Mouse (Mus musculus): ENCODE results near the gene Hps1. TPM values are rescaled to one million over a fixed set of nuclear protein-coding genes. Genes with fewer than 3 reads are reported as not detected.
A peak's percentile ranks its signal among the peaks of the same experiment; 100 is the strongest.

Gene Hps1
- polyA plus RNA-seq, 1 experiment from 2014 or later, result 14.5 TPM

- Histone ChIP-seq H3K4me1 (replicated peaks; ENCODE audit: control insufficient read depth, insufficient read depth, low read length) (peaks cover 10% of the 10 kb centered on the region), H3K36me3 (ENCODE audit: control insufficient read depth, insufficient read depth) (no peaks in the 10 kb centered on the region), H3K4me3 (replicated peaks; ENCODE audit: low read length) (no peak overlapping the region), H3K27ac (ENCODE audit: low read length) (no peak overlapping the region), H3K27me3 (replicated peaks; ENCODE audit: control insufficient read depth, insufficient read depth, low read length) (no peaks in the 10 kb centered on the region), H3K4me2 (ENCODE audit: low read length) (no peak overlapping the region), H3K9me3 (ENCODE audit: control insufficient read depth, low read length) (no peaks in the 10 kb centered on the region), H3K9ac (replicated peaks; ENCODE audit: low read depth, low read length) (no peak overlapping the region)
- no peak for ATAC-seq
- 71% methylated on average over 4 of the region's 4 CpGs for WGBS
These were observed 33.9 kb downstream of the Hps1 start for GRCm38 (mm10) chr19:42745869-42746224.

DNA sequence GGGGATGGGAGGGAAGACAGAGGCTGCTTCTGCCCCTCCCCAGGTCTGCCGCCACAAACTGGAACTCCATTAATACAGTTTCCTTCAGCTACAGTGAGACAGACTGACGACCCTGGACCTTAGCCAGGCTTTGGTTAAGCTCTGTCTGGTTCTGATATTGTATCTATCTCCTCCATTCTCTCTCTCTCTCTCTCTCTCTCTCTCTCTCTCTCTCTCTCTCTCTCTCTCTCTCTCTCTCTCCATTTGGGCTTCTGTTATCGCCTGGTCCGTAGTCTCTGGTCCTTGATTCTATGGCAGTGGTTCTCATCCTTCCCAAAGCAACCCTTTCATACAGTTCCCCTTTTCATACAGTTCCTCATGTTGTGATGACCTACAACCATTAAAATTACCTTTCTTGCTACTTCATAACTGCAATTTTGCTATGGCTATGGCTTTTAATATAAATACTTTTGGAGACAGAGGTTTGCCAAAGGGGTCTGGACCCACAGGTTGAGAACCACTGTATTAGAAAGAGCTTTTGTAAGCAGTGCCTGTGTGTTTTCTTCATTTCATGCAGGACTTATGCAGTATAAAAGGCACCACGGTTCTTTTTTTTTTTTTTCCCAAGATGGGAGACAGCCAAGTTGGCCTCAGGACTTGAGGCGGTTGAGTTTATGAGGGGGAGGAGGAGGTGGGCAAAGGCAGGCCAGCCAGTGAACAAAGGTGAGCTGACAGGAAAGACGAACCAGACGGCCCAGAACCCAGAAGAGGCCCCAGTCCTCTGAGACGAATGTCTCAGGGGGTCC, 34.5 kb downstream of the Hps1 start:
- no peaks in the 10 kb centered on the region for H3K36me3 ChIP-seq (ENCODE audit: control insufficient read depth, insufficient read depth)
- H3K4me3 ChIP-seq (replicated peaks; ENCODE audit: low read length), result no peak overlapping the region
- no peaks in the 10 kb centered on the region for H3K27me3 ChIP-seq (replicated peaks; ENCODE audit: control insufficient read depth, insufficient read depth, low read length)
- no peak overlapping the region for H3K4me2 ChIP-seq (ENCODE audit: low read length)
- ATAC-seq, result no peak
- WGBS, result 51% methylated on average over 9 of the region's 9 CpGs
- no peak overlapping the region for H3K27ac ChIP-seq (ENCODE audit: low read length)
- H3K4me1 ChIP-seq (replicated peaks; ENCODE audit: control insufficient read depth, insufficient read depth, low read length), result peaks cover 10% of the 10 kb centered on the region
- no peak overlapping the region for H3K9ac ChIP-seq (replicated peaks; ENCODE audit: low read depth, low read length)
- H3K9me3 ChIP-seq (ENCODE audit: control insufficient read depth, low read length), result no peaks in the 10 kb centered on the region

DNA sequence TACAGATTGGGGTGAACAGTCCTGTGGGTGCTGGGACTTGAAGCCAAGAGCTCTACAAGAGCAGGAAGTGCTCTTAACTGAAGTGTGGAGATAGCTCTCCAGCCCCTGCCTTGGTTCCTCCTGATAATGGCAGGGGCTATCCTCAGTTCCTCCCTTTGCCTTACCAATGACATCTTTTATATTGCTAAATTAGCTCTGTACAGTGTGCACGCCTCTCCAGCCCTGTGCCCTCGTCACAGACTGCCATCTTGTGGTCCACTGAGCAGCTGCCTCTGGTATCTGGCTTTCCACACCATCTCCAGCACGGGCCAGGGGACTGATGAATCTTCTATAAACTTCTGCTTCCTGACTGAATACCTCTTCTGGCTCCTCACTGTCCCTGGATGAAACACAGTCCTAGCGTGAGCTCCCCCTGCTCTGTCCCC, 35.6 kb downstream of the Hps1 start:
- ATAC-seq, result peak; percentile 88
- no peak overlapping the region for H3K27ac ChIP-seq (ENCODE audit: low read length)
- no peaks in the 10 kb centered on the region for H3K27me3 ChIP-seq (replicated peaks; ENCODE audit: control insufficient read depth, insufficient read depth, low read length)
- H3K4me1 ChIP-seq (replicated peaks; ENCODE audit: control insufficient read depth, insufficient read depth, low read length), result peaks cover 10% of the 10 kb centered on the region
- H3K9me3 ChIP-seq (ENCODE audit: control insufficient read depth, low read length), result no peaks in the 10 kb centered on the region
- H3K4me2 ChIP-seq (ENCODE audit: low read length), result no peak overlapping the region
- H3K36me3 ChIP-seq (ENCODE audit: control insufficient read depth, insufficient read depth), result no peaks in the 10 kb centered on the region
- WGBS, result 23% methylated on average over 4 of the region's 4 CpGs
- no peak overlapping the region for H3K9ac ChIP-seq (replicated peaks; ENCODE audit: low read depth, low read length)
- no peak overlapping the region for H3K4me3 ChIP-seq (replicated peaks; ENCODE audit: low read length)

- Histone ChIP-seq H3K9ac (replicated peaks; ENCODE audit: low read depth, low read length) (no peak overlapping the region), H3K4me2 (ENCODE audit: low read length) (no peak overlapping the region), H3K4me3 (replicated peaks; ENCODE audit: low read length) (no peak overlapping the region), H3K4me1 (replicated peaks; ENCODE audit: control insufficient read depth, insufficient read depth, low read length) (peaks cover 10% of the 10 kb centered on the region), H3K36me3 (ENCODE audit: control insufficient read depth, insufficient read depth) (no peaks in the 10 kb centered on the region), H3K9me3 (ENCODE audit: control insufficient read depth, low read length) (no peaks in the 10 kb centered on the region), H3K27me3 (replicated peaks; ENCODE audit: control insufficient read depth, insufficient read depth, low read length) (no peaks in the 10 kb centered on the region), H3K27ac (ENCODE audit: low read length) (no peak overlapping the region)
- 48% methylated on average over 16 of the region's 16 CpGs for WGBS
- ATAC-seq, result peak; percentile 22; the same call in 1 of the 2 replicates
These were observed 36.5 kb downstream of the Hps1 start for GRCm38 (mm10) chr19:42743261-42743660.

DNA sequence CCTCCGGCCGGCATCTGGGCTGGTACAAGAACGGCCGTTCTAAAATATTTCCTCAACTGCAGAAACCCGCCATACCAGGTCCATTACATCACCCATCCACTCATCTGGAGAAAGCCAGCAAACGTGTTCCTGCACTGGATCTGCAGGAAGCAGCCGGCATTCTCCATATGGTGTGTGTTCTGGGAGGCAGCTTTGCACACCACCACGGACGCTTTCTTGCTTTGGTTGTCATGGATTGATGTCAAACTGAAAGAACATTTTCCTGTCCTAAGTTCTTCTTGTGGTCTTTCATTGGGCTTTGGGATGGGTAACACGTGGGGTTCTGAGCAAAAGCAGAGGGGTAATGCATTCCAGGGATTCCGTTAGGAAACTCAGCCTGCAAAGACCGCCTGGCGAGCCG, 37.9 kb downstream of the Hps1 start:
- Histone ChIP-seq H3K27me3 (replicated peaks; ENCODE audit: control insufficient read depth, insufficient read depth, low read length) (no peaks in the 10 kb centered on the region), H3K4me2 (ENCODE audit: low read length) (no peak overlapping the region), H3K4me3 (replicated peaks; ENCODE audit: low read length) (no peak overlapping the region), H3K27ac (ENCODE audit: low read length) (no peak overlapping the region), H3K36me3 (ENCODE audit: control insufficient read depth, insufficient read depth) (no peaks in the 10 kb centered on the region), H3K9me3 (ENCODE audit: control insufficient read depth, low read length) (no peaks in the 10 kb centered on the region), H3K9ac (replicated peaks; ENCODE audit: low read depth, low read length) (no peak overlapping the region), H3K4me1 (replicated peaks; ENCODE audit: control insufficient read depth, insufficient read depth, low read length) (peaks cover 10% of the 10 kb centered on the region)
- ATAC-seq, result no peak
- 73% methylated on average over 14 of the region's 14 CpGs for WGBS

DNA sequence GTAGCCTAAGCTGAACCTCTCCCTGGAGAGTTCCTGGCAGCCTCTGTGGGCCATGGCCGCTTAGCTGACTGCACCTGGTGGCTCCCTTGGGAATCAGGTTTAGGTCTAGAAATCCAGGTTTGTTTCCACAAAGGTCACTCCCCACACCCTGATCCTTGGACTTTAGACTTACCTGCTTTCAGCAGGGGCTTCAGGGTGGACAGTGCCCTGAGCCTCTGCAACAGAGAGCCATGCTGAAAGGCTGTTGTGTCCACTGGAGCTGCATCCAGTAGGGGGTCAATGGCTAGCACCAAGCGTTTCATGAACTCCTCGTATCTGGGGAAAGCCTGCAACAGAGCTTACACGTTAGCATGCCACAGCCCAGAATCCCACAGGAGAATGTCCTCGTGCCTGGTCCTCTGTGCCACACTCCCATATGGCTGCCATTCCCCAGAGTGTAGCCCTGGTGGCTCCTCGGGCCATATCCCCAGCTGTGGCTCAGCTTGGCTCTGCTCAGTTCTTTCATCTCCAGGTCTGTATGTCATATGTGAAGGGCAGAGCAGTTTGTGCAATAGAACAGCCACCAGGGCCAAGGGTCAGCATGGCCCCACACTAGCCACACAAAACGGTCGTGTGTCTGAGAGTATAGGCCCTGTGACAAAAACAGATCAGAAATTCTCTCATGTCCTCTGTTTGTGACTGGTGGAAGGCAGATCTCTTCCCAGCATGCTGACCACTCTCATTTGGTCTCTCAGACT, 39.4 kb downstream of the Hps1 start:
- Histone ChIP-seq H3K27me3 (replicated peaks; ENCODE audit: control insufficient read depth, insufficient read depth, low read length) (no peaks in the 10 kb centered on the region), H3K4me2 (ENCODE audit: low read length) (no peak overlapping the region)

DNA sequence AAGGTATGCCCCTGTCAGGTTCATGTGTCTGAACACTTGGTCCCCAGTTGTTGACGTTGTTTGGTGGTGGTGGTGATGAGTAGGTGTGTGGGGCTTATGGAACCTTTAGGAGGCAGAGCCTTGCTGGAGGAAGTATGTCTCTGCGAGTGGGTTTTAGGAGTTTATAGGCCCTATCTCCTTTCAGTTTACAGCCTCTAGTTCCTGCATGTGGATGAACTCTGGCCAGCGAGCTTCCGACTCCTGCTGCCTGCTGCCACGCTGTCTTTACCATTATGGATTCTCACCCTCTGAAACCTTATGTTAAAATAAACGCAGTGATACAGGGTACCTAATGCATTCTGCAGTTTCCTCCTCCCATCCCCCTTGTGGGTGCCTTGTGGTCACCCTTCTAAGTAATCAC, 40.0 kb downstream of the Hps1 start:
- H3K36me3 ChIP-seq (ENCODE audit: control insufficient read depth, insufficient read depth), result no peaks in the 10 kb centered on the region
- H3K4me3 ChIP-seq (replicated peaks; ENCODE audit: low read length), result no peak overlapping the region
- no peak for ATAC-seq
- 90% methylated on average over 6 of the region's 6 CpGs for WGBS
- no peak overlapping the region for H3K4me2 ChIP-seq (ENCODE audit: low read length)
- H3K4me1 ChIP-seq (replicated peaks; ENCODE audit: control insufficient read depth, insufficient read depth, low read length), result peaks cover 7% of the 10 kb centered on the region
- H3K27ac ChIP-seq (ENCODE audit: low read length), result no peak overlapping the region
- H3K9ac ChIP-seq (replicated peaks; ENCODE audit: low read depth, low read length), result no peak overlapping the region
- H3K27me3 ChIP-seq (replicated peaks; ENCODE audit: control insufficient read depth, insufficient read depth, low read length), result no peaks in the 10 kb centered on the region
- H3K9me3 ChIP-seq (ENCODE audit: control insufficient read depth, low read length), result no peaks in the 10 kb centered on the region

More for the DNA sequence above, 39.4 kb downstream of the Hps1 start:
- no peak for ATAC-seq
- Histone ChIP-seq H3K9ac (replicated peaks; ENCODE audit: low read depth, low read length) (no peak overlapping the region), H3K4me1 (replicated peaks; ENCODE audit: control insufficient read depth, insufficient read depth, low read length) (peaks cover 10% of the 10 kb centered on the region), H3K9me3 (ENCODE audit: control insufficient read depth, low read length) (no peaks in the 10 kb centered on the region), H3K4me3 (replicated peaks; ENCODE audit: low read length) (no peak overlapping the region), H3K36me3 (ENCODE audit: control insufficient read depth, insufficient read depth) (no peaks in the 10 kb centered on the region), H3K27ac (ENCODE audit: low read length) (no peak overlapping the region)
- WGBS, result 84% methylated on average over 8 of the region's 8 CpGs

GRCm38 (mm10) chr19:42737753-42738152, 42.0 kb downstream of the Hps1 start:
- Histone ChIP-seq H3K9ac (replicated peaks; ENCODE audit: low read depth, low read length) (no peak overlapping the region), H3K27me3 (replicated peaks; ENCODE audit: control insufficient read depth, insufficient read depth, low read length) (no peaks in the 10 kb centered on the region), H3K4me3 (replicated peaks; ENCODE audit: low read length) (no peak overlapping the region), H3K9me3 (ENCODE audit: control insufficient read depth, low read length) (no peaks in the 10 kb centered on the region), H3K36me3 (ENCODE audit: control insufficient read depth, insufficient read depth) (no peaks in the 10 kb centered on the region), H3K4me1 (replicated peaks; ENCODE audit: control insufficient read depth, insufficient read depth, low read length) (no peaks in the 10 kb centered on the region), H3K4me2 (ENCODE audit: low read length) (no peak overlapping the region), H3K27ac (ENCODE audit: low read length) (no peak overlapping the region)
- no peak for ATAC-seq
- WGBS, result 72% methylated on average over 9 of the region's 9 CpGs

DNA sequence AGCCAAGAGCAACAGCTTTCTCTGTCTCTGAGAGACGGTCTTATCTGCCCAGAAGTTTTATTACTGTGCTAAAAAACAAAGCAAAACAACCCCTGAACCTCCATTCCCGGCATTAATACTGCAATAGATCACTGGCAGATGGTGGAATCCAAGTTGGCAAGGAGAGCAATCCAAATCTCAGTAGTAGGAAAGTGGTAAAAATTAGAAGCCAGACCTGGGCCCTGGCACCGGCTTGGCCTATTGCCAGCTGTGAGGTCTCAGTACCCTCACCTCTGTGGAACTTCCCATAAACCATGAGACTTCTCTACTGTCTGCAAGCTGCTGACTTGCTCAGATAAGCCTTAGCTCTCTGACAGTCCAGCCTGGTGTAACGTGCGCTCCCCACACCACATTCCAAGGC, 44.8 kb downstream of the Hps1 start:
- Histone ChIP-seq H3K27ac (ENCODE audit: low read length) (no peak overlapping the region), H3K9me3 (ENCODE audit: control insufficient read depth, low read length) (no peaks in the 10 kb centered on the region), H3K4me2 (ENCODE audit: low read length) (no peak overlapping the region), H3K4me1 (replicated peaks; ENCODE audit: control insufficient read depth, insufficient read depth, low read length) (no peaks in the 10 kb centered on the region), H3K27me3 (replicated peaks; ENCODE audit: control insufficient read depth, insufficient read depth, low read length) (no peaks in the 10 kb centered on the region), H3K9ac (replicated peaks; ENCODE audit: low read depth, low read length) (no peak overlapping the region), H3K4me3 (replicated peaks; ENCODE audit: low read length) (no peak overlapping the region), H3K36me3 (ENCODE audit: control insufficient read depth, insufficient read depth) (no peaks in the 10 kb centered on the region)
- 79% methylated on average over 5 of the region's 5 CpGs for WGBS
- ATAC-seq, result no peak
